Mouse (Mus musculus) cerebellum, adult 9-10 months (tissue): ENCODE results near the gene Mrps25.

Experiments used
- DNase-seq: peaks from one replicate; pipeline ENCODE4 v3.0.0; 2022

The Mrps25 gene

DNA sequence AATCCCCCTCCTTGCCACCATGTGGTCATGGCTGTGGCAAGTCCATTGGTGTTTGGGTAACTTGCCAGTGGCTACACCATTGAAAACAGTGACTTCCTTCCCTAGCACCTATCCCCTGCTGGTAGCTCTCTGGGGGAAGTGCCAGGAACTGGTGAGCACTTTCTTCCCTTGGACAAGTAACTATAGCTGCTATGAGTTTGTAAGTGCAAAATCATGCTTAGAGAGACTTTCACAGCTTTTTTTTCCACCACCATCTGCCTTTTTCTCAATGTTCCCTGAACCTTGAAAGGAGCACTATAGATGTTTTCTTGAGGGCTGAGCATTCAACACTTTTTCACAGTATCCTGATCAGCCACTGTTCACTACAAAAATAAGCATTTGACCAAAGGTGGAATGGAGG is 59.3 kb downstream of the Mrps25 start:
- no peak for DNase-seq
